Mouse (Mus musculus) forebrain, embryonic 15.5 days (tissue): ENCODE data around the gene Spp1. TPM values are rescaled to one million over a fixed set of nuclear protein-coding genes. Genes with fewer than 3 reads are reported as not detected.
A peak's percentile ranks its signal among the peaks of the same experiment; 100 is the strongest.

Source experiments
- ATAC-seq: fragments of 200-750 bp; cut with Nextera tagmentation; replicated peaks from 2 replicates; pipeline ENCODE4 v1.8.0; 2017; ENCODE audit warnings: mild to moderate bottlenecking, moderate TSS enrichment, moderate library complexity
- H3K27ac ChIP-seq: fragments of 300-500 bp; sonication (generic); replicated peaks from 2 replicates; pipeline ENCODE4 v1.5.1; 2015; ENCODE audit warnings: mild to moderate bottlenecking, inconsistent platforms
- H3K27me3 ChIP-seq: fragments of 300-500 bp; sonication (generic); 2 replicates; pipeline ENCODE4 v1.6.1; 2015; ENCODE audit warnings: inconsistent platforms
- H3K36me3 ChIP-seq: fragments of 300-500 bp; sonication (generic); 2 replicates; pipeline ENCODE4 v1.6.1; 2015; ENCODE audit warnings: mild to moderate bottlenecking, inconsistent platforms
- H3K4me1 ChIP-seq: fragments of 300-500 bp; sonication (generic); 2 replicates; pipeline ENCODE4 v1.6.1; 2015; ENCODE audit warnings: inconsistent platforms
- H3K4me2 ChIP-seq: fragments of 300-500 bp; sonication (generic); replicated peaks from 2 replicates; pipeline ENCODE4 v1.6.1; 2015; ENCODE audit warnings: mild to moderate bottlenecking, inconsistent platforms
- H3K4me3 ChIP-seq: fragments of 300-500 bp; sonication (generic); 2 replicates; pipeline ENCODE4 v1.5.1; 2015; ENCODE audit warnings: mild to moderate bottlenecking, inconsistent platforms
- H3K9ac ChIP-seq: fragments of 300-500 bp; sonication (generic); replicated peaks from 2 replicates; pipeline ENCODE4 v1.6.1; 2015; ENCODE audit warnings: mild to moderate bottlenecking, inconsistent platforms
- H3K9me3 ChIP-seq: fragments of 300-500 bp; sonication (generic); 2 replicates; pipeline ENCODE4 v1.6.1; 2016; ENCODE audit warnings: inconsistent platforms
- WGBS: fragments of 180-500 bp; shearing (Covaris S2); methylation state at CpG from one replicate; pipeline ENCODE4 v1.1.7; 2015; ENCODE audit warnings: mixed read lengths; 5-methylcytosine and 5-hydroxymethylcytosine counted together
- polyA plus RNA-seq: library from polyadenylated mRNA; unstranded; fragments of >200 nt; fragmentation: Nextera tagmentation; extraction: Ambion mirVana; gene quantifications from 2 replicates; pipeline ENCODE4 v1.2.1, GENCODE M21; 2015

Gene Spp1
- polyA plus RNA-seq, 1 experiment from 2014 or later = 8.9 TPM

- no peaks in the 10 kb centered on the region for H3K27me3 ChIP-seq
- peaks cover 12% of the 10 kb centered on the region for H3K4me1 ChIP-seq
- no peak overlapping the region for H3K4me3 ChIP-seq
- no peaks in the 10 kb centered on the region for H3K9me3 ChIP-seq
- WGBS = 77% methylated on average over 12 of the region's 12 CpGs
- H3K9ac ChIP-seq = no peak overlapping the region
- peaks cover 25% of the 10 kb centered on the region for H3K36me3 ChIP-seq
- no peak overlapping the region for H3K27ac ChIP-seq
- no peak for ATAC-seq
- H3K4me2 ChIP-seq = no peak overlapping the region
Observed at GRCm38 (mm10) chr5:104465731-104466130, 30.8 kb downstream of the Spp1 start.

- Histone ChIP-seq H3K9ac (no peak overlapping the region), H3K36me3 (peaks cover 26% of the 10 kb centered on the region), H3K27ac (no peak overlapping the region), H3K27me3 (no peaks in the 10 kb centered on the region), H3K4me1 (peaks cover 9% of the 10 kb centered on the region), H3K4me3 (no peak overlapping the region), H3K4me2 (no peak overlapping the region), H3K9me3 (no peaks in the 10 kb centered on the region)
- 95% methylated on average over 16 of the region's 16 CpGs for WGBS
- ATAC-seq = no peak
Observed at GRCm38 (mm10) chr5:104466816-104467215, 31.9 kb downstream of the Spp1 start.

- H3K4me3 ChIP-seq = no peak overlapping the region
- H3K9ac ChIP-seq = no peak overlapping the region
- H3K4me2 ChIP-seq = no peak overlapping the region
- peaks cover 9% of the 10 kb centered on the region; the same call in 1 of the 2 replicates for H3K4me1 ChIP-seq
- WGBS = 92% methylated on average over 5 of the region's 5 CpGs
- H3K9me3 ChIP-seq = no peaks in the 10 kb centered on the region
- H3K27me3 ChIP-seq = no peaks in the 10 kb centered on the region
- peaks cover 40% of the 10 kb centered on the region for H3K36me3 ChIP-seq
- no peak for ATAC-seq
- no peak overlapping the region for H3K27ac ChIP-seq
Observed at GRCm38 (mm10) chr5:104468586-104468985, 33.7 kb downstream of the Spp1 start.

GRCm38 (mm10) chr5:104470981-104471391 lies 36.1 kb downstream of the Spp1 start:
- no peak overlapping the region for H3K4me3 ChIP-seq
- peaks cover 5% of the 10 kb centered on the region; the same call in 1 of the 2 replicates for H3K4me1 ChIP-seq
- 65% methylated on average over 5 of the region's 5 CpGs for WGBS
- no peaks in the 10 kb centered on the region for H3K27me3 ChIP-seq
- peak overlapping the region; percentile 55 for H3K27ac ChIP-seq
- no peak overlapping the region for H3K9ac ChIP-seq
- peaks cover 32% of the 10 kb centered on the region for H3K36me3 ChIP-seq
- no peak overlapping the region for H3K4me2 ChIP-seq
- ATAC-seq = 0 out of 2 replicates have a peak, but pooled peaks have one; percentile 26
- no peaks in the 10 kb centered on the region for H3K9me3 ChIP-seq

- no peak for ATAC-seq
- no peak overlapping the region for H3K9ac ChIP-seq
- H3K4me3 ChIP-seq = no peak overlapping the region
- H3K9me3 ChIP-seq = no peaks in the 10 kb centered on the region
- peaks cover 30% of the 10 kb centered on the region for H3K36me3 ChIP-seq
- H3K4me2 ChIP-seq = no peak overlapping the region
- peaks cover 3% of the 10 kb centered on the region; the same call in 1 of the 2 replicates for H3K4me1 ChIP-seq
- H3K27ac ChIP-seq = no peak overlapping the region
- 93% methylated on average over 8 of the region's 8 CpGs for WGBS
- no peaks in the 10 kb centered on the region for H3K27me3 ChIP-seq
Observed at GRCm38 (mm10) chr5:104472371-104472770, 37.5 kb downstream of the Spp1 start.

- H3K36me3 ChIP-seq = peaks cover 64% of the 10 kb centered on the region
- no peak for ATAC-seq
- WGBS = 94% methylated on average over 7 of the region's 7 CpGs
Observed at GRCm38 (mm10) chr5:104480367-104480766, 45.4 kb downstream of the Spp1 start.

GRCm38 (mm10) chr5:104482856-104483255 lies 47.9 kb downstream of the Spp1 start:
- Histone ChIP-seq H3K27ac (no peak overlapping the region), H3K27me3 (no peaks in the 10 kb centered on the region), H3K9ac (no peak overlapping the region), H3K4me3 (no peak overlapping the region), H3K9me3 (no peaks in the 10 kb centered on the region), H3K4me1 (peaks cover 4% of the 10 kb centered on the region; the same call in 1 of the 2 replicates), H3K36me3 (peaks cover 70% of the 10 kb centered on the region), H3K4me2 (no peak overlapping the region)
- 0 out of 2 replicates have a peak, but pooled peaks have one; percentile 29 for ATAC-seq
- WGBS = 45% methylated on average over 8 of the region's 8 CpGs

More at GRCm38 (mm10) chr5:104480367-104480766, 45.4 kb downstream of the Spp1 start:
- no peak overlapping the region for H3K27ac ChIP-seq
- no peak overlapping the region for H3K4me3 ChIP-seq
- no peak overlapping the region for H3K9ac ChIP-seq
- no peaks in the 10 kb centered on the region for H3K27me3 ChIP-seq
- H3K4me1 ChIP-seq = peaks cover 4% of the 10 kb centered on the region; the same call in 1 of the 2 replicates
- H3K4me2 ChIP-seq = no peak overlapping the region
- H3K9me3 ChIP-seq = no peaks in the 10 kb centered on the region

Other genes starting within 250 kb of the Spp1 start
- 0.45 and 0.71 TPM in 2 replicates for gene Dmp1, start 232.5 kb upstream of the Spp1 start, polyA plus RNA-seq
- gene Ibsp, start 135.9 kb upstream of the Spp1 start, polyA plus RNA-seq = 0.63 and 2.1 TPM in 2 replicates
- gene Mepe, start 109.8 kb upstream of the Spp1 start, polyA plus RNA-seq = not detected in 2 replicates
- 8.2 TPM in 2 replicates for gene Pkd2, start 24.3 kb downstream of the Spp1 start, polyA plus RNA-seq
- 13.3 and 14.0 TPM in 2 replicates for gene BC005561, start 73.2 kb downstream of the Spp1 start, polyA plus RNA-seq